Mouse (Mus musculus) spleen, postnatal 4 days (tissue): ENCODE measurements around the gene Rln1.

Experiments used
- DNase-seq, 2 experiments: peaks; one replicate each; pipeline ENCODE4 v3.0.0; 2022; ENCODE audit warnings: low spot score in 2 of 2

The Rln1 gene

DNA sequence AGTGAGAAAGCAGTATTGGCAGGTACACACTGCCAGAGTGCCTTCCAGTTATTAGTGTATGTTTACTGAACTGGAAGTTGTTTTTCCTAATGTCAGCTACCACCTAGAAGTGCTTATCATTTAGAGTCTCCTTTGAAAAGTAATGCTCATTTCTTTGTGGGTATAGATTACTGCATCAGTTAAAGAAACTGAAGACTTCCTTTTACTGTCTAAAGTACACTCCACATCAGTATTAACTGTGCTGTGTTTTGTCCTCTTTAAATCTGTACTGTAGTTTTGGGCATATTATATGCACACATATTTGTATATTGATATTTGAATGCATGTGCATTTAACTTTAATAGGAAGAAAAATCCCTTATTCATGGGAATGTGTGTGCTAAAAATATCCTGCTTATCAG lies 38.3 kb downstream of the Rln1 start:
- no peak for DNase-seq

DNA sequence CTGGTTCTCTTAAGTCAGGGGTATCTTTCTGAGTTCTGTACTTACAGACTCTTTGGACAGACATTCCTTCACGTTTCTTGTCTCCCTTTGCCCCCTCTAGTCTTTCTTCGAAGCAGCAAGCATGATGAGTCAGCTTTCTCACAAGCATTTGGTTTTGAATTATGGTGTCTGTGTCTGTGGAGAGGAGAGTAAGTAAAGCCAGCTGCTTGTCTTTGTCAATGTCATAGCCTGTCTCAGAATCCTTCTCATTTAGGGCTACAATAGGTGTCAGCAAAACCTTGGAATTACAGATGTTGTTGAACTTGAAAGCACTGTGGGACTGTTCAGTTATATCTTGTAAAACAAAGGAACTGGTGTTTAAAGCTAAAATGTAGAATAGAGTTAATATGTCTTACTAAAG lies 39.7 kb downstream of the Rln1 start:
- DNase-seq = no peak

DNA sequence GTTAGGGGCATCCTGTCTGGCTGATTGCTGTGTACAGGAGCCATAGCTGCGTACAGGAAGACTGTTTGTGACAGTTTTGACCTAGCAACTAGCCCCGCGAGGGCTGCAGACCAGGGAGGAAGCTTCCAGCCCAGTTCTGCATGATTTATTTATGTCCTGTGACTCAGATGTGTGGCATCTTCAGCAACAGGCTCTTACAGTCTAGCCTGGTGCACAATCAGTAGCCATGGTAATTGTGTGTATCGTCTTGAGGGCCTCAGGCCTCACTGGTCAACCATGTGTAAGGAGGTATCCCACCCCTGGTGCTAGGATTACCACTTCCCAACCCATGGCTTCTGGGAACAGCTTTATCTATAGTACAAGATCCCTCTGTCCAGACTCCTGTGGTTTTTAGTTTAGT lies 41.9 kb downstream of the Rln1 start:
- DNase-seq = no peak

DNA sequence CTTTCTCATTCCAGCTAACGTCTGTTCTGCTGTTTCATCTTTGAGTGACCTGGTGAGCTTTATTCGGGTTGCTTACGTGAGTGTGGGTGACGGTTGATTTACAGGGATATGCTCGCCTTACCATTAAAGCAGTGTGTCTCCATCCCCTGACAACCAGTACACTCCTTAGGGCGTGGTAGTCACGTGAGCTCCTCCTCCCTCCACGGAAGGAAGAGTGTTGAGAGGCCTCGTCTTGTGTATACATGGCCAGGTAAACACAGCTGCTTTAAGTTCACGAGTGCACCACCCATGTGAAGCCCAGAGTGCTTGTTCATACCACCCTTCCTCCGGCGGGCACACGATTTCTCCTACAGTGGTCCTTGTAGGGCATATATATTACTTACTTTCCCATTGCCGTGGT lies 42.9 kb downstream of the Rln1 start:
- DNase-seq = no peak

DNA sequence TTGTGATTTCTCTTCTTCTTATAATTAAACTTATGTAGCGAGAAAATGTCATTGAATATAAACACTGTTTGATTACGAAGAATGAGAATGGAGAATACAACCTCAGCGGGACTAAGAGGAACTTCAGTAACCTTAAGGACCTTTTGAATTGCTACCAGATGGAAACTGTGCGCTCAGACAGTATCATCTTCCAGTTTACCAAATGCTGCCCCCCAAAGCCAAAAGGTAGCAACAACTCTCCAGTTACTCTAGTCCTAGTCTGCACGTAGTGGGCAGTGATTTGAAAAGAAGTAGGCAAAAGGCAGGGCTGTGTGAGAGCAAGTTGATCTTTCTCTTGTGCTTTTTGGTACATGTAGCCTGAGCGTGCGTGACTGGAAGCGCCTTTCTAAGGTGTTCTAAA lies 46.6 kb downstream of the Rln1 start:
- no peak for DNase-seq

DNA sequence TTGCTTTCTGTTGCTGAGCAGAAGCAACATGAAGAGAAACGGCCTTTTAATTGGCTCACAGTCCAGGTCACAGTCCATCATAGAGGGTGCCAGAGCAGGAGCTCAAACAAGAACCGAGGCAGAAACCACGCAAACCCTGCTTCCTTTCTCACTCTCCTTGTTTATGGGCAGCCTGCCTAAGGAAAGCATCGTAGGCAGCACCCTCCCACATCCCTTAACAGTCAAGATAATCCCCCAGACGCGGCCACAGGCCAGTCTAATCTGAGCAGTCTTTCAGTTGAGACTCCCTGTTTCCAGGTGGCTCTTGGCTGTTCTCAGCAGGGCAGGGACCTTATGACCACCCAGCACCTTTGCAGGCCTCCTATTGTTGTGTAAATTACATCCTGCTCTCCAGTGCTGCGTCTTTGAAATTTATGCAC lies 49.0 kb downstream of the Rln1 start:
- DNase-seq = no peak
